Mouse (Mus musculus) ES-CJ7 (cell line): ENCODE measurements around the gene Abca2.

ENCODE experiments used
- DNase-seq: peaks from one replicate; pipeline ENCODE4 v3.0.0; 2011; ENCODE audit warnings: low read depth, low spot score

Gene Abca2

DNA sequence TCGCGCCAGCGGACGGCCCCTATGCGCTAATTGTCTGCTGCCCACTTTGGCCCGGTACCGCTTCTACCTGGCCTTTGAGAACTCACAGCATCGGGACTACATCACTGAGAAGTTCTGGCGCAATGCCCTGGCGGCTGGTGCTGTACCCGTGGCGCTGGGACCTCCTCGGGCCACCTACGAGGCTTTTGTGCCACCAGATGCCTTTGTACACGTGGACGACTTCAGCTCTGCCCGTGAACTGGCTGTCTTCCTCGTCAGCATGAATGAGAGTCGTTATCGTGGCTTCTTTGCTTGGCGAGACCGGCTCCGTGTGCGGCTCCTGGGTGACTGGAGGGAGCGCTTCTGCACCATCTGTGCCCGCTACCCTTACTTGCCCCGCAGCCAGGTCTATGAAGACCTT is 3.0 kb upstream of the Abca2 start:
- DNase-seq: no peak

DNA sequence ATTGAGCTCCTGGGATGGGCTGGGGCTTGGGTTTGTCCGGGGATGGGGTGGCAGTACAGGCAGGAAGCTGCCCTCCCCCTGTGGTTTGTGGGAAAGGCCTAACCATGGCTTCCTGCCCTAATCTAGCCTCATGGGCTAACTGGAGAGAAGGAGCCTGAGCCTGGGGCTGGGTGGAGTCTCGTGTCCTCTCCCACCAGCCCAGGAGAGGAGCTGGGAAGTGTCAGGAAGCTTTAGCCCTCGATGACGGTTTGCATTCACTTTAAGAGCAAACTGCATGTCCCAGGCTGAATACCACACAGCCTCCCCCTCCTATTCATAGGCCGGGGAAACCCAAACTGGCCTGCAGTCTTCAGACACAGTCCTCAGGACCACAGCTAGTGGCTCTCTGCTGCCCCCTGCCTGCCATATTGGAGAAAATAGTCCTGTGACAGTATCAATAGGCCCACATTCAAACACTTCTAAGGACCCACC is 1.7 kb upstream of the Abca2 start:
- DNase-seq: peak; percentile 87

- DNase-seq: no peak
These were observed 1.2 kb upstream of the Abca2 start for GRCm38 (mm10) chr2:25427256-25427655.

- no peak for DNase-seq
These were observed 1.1 kb downstream of the Abca2 start for GRCm38 (mm10) chr2:25429435-25430180.

GRCm38 (mm10) chr2:25430395-25431233 is 2.1 kb downstream of the Abca2 start:
- no peak for DNase-seq

- DNase-seq: no peak
These were observed 2.9 kb downstream of the Abca2 start for GRCm38 (mm10) chr2:25431308-25431855.

- no peak for DNase-seq
These were observed 4.0 kb downstream of the Abca2 start for GRCm38 (mm10) chr2:25432326-25433098.

GRCm38 (mm10) chr2:25433101-25433500 is 4.6 kb downstream of the Abca2 start:
- DNase-seq: no peak

DNA sequence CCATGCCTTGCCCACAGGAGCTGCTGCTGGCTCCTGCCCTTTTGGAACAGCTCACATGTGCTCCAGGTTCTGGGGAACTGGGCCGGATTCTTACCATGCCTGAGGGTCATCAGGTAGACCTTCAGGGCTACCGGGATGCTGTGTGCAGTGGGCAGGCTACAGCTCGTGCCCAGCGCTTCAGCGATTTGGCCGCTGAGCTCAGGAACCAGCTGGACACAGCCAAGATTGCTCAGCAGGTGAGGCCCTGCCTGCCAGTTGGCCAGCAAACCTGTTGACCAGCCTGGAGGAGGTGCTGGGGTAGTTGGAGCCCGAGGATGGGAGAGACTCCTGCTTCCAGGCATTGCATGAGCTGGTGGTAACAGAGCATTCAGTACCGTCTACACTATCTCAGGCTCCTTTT is 5.8 kb downstream of the Abca2 start:
- no peak for DNase-seq

- DNase-seq: no peak
These were observed 7.8 kb downstream of the Abca2 start for GRCm38 (mm10) chr2:25436286-25436820.

DNA sequence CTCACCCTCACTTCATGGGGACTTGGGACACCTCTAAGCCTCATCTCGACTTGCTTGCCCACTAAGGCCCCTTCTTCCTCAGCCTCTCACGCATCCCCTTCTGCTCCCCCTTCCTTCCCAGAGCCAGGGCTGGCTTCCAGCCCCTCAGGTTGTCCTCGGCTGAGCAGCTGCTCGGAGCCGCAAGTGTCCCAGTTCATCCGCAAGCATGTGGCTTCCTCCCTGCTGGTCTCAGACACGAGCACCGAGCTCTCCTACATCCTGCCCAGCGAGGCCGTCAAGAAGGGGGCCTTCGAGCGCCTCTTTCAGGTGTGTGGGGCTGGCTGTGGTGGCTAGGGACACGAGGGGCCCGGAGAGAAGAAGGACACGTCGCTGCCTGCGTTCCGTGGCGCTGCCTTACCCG is 12.6 kb downstream of the Abca2 start:
- no peak for DNase-seq

DNA sequence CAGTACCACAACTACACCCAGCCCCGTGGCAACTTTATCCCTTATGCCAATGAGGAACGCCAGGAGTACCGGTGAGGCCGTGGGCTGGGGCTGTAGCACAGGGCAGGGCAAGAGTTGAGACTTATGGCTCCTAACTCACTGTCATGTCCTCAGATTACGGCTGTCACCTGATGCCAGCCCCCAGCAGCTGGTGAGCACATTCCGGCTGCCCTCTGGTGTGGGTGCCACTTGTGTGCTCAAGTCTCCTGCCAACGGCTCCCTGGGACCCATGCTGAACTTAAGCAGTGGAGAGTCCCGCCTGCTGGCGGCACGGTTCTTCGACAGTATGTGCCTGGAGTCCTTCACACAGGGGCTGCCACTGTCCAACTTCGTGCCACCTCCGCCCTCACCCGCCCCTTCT is 14.2 kb downstream of the Abca2 start:
- no peak for DNase-seq

- DNase-seq: no peak
These were observed 22.5 kb downstream of the Abca2 start for GRCm38 (mm10) chr2:25450853-25451647.

- DNase-seq: no peak
These were observed 24.4 kb downstream of the Abca2 start for GRCm38 (mm10) chr2:25452951-25453350.

DNA sequence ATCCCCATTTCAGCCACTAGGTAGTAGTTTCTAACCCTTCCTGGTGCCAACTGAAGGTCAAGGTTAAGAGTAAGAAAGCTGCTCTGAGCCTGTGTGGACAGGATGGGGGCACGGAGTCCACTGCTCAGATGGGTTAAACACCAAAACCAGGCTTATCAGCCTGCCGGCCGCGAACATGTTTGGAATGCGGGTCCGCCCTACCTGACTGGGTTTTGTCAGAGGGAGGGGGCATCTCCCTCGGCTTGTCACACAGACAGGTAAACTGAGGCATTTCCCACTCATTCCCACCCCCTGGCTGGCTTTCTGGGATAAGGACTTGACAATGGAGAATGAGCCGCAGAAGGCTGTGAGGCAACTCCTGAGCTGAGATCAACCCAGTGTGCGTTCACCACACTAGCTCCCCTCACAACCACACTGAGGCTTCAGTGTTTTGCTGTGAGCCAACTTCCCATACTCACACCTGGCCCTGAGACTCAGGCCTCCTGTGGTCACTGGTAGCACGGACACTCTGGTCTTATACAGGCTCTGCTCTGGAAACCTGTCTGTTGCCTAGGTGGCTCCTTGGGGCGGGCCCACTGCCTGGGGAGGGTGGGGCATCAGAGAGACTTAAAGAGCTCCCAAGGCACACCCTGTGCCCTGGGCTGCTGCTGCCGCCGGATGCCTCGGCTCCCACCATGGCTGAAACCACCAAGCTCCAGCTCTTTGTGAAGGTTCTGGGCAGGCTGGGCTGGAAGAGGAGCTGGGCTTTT is 27.9 kb downstream of the Abca2 start, which contains the start of gene Clic3:
TSS of gene Clic3 (plus strand) at position 634 of the 749 bp plus-strand sequence.
- peak; percentile 25 for DNase-seq

DNA sequence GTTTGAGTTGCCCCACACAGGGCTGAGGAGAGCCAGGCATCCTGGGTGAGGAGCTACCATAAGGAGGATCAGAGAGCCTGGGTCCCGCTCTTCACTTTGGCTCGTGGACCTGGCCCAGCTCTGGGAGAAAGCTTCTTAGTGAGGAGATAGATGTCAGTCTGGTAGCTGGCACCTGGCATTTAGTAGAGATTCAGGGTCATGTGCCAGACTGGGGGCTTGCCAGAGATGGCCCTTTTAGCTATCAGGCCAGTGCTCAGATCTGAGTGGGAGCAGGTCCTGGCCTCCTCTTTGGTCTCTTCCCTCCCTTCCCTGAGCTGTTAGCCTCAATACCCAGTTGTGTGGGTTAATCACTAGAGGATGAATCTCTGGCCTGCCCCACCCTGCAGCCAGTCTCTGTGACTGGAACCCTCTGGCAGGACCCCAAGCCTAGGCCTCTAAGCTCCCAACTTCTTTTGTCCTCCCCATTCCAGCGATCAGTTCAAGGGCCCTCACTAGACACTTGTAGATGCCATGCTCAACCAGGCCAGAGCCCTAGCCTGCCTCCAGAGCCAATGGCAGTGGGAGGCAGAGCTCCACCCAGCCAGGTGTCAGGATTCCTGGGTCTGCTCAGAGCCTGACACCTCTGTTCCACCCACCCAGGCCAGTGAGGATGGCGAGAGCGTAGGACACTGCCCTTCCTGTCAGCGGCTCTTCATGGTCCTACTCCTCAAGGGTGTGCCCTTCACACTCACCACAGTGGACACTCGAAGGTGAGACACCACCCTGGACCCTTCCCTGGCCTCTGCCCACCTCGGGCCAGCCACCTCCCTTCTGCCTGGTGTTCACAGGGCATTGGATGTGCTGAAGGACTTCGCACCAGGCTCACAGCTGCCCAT is 28.8 kb downstream of the Abca2 start:
- DNase-seq: no peak

DNA sequence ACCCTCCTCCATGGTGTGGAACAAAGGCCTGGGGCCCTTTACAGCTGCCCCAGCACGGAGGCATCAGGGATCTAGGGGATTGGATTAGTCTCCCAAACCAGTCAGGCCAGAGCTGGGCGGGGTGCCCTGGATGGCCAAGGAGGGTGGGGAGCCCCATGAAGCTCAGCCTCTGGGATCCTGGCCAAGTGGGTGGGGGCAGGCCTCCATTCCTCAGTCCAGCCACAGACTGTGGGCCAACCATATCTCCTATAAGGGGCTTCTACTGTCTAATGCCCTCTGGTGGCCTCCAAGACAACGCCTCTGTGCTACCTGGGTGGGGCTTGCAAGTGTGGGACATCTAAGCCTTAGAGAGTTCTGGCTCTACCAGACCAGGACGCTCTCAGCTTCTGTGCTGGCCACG is 30.4 kb downstream of the Abca2 start:
- DNase-seq: peak; percentile 25

DNA sequence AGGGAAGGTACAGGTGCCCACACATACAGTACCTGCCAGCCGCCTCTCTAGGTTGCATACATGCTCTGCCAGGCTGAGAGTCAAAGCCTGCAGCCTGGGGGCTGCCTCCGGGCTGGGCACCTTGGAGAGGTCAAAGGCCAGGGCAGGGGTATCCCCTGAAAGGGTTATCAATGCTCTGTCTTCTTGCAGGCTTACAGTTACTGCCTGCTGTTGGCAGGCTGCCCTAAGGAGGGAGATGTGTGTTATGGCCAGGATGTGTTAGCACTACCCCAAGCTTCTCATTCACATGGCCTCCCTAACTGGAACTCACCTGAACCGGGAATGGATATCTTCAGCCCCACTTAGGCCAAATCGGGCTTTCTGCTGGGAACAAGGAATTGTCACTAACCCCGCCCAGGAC is 31.6 kb downstream of the Abca2 start:
- DNase-seq: no peak
